Mouse (Mus musculus) liver, postnatal 0 days (tissue): ENCODE data around the gene Sel1l. TPM values are rescaled to one million over a fixed set of nuclear protein-coding genes. Genes with fewer than 3 reads are reported as not detected.

Experiments used
- ATAC-seq: fragments of 200-750 bp; cut with Nextera tagmentation; 2 replicates; pipeline ENCODE4 v1.8.0; 2017; ENCODE audit warnings: mild to moderate bottlenecking, moderate library complexity
- DNase-seq: peaks from one replicate; pipeline ENCODE4 v3.0.0-alpha.2; 2016
- H3K27ac ChIP-seq: fragments of 300-500 bp; sonication (generic); 2 replicates; pipeline ENCODE4 v1.5.1; 2014; ENCODE audit warnings: antibody characterized with exemption, moderate library complexity, mild to moderate bottlenecking, low read depth
- H3K27me3 ChIP-seq: fragments of 300-500 bp; sonication (generic); 2 replicates; pipeline ENCODE4 v1.6.1; 2014; ENCODE audit warnings: low read length, control low read depth, mixed read lengths; ENCODE audit not compliant: insufficient read depth
- H3K36me3 ChIP-seq: fragments of 300-500 bp; sonication (generic); replicated peaks from 2 replicates; pipeline ENCODE4 v1.6.1; 2014; ENCODE audit warnings: mild to moderate bottlenecking, control low read depth, low read length, moderate library complexity, mixed read lengths; ENCODE audit not compliant: insufficient read depth
- H3K4me1 ChIP-seq: fragments of 300-500 bp; sonication (generic); 2 replicates; pipeline ENCODE4 v1.6.1; 2014; ENCODE audit warnings: antibody characterized with exemption, mild to moderate bottlenecking, control low read depth; ENCODE audit not compliant: insufficient read depth
- H3K4me2 ChIP-seq: fragments of 300-500 bp; sonication (generic); 2 replicates; pipeline ENCODE4 v1.6.1; 2014; ENCODE audit warnings: low read depth, mild to moderate bottlenecking, low read length, moderate library complexity, mixed read lengths
- H3K4me3 ChIP-seq: fragments of 300-500 bp; sonication (generic); 2 replicates; pipeline ENCODE4 v1.5.1; 2014; ENCODE audit warnings: low read depth, low read length
- H3K9ac ChIP-seq: fragments of 300-500 bp; sonication (generic); replicated peaks from 2 replicates; pipeline ENCODE4 v1.6.1; 2014; ENCODE audit warnings: mild to moderate bottlenecking, moderate library complexity
- H3K9me3 ChIP-seq: fragments of 300-500 bp; sonication (generic); 2 replicates; pipeline ENCODE4 v1.6.1; 2016; ENCODE audit warnings: mild to moderate bottlenecking, control low read depth, low read length, mixed read lengths
- CTCF ChIP-seq: sonication (generic); IDR thresholded peaks from 2 replicates; pipeline ENCODE4 v1.5.1; 2016; ENCODE audit warnings: antibody characterized with exemption, low read depth
- EP300 ChIP-seq: IDR thresholded peaks from 2 replicates; pipeline ENCODE4 v1.6.1; 2016; ENCODE audit warnings: antibody characterized with exemption, low read depth, mild to moderate bottlenecking
- WGBS: fragments of 180-500 bp; shearing (Covaris S2); extraction: QIAGEN DNeasy Blood & Tissue Kit; methylation state at CpG from one replicate; pipeline ENCODE4 v1.1.7; 2014; ENCODE audit not compliant: insufficient replicate concordance; 5-methylcytosine and 5-hydroxymethylcytosine counted together
- polyA plus RNA-seq: library from polyadenylated mRNA; unstranded; fragments of >200 nt; fragmentation: Nextera tagmentation; extraction: Ambion mirVana; gene quantifications from 2 replicates; pipeline ENCODE4 v1.2.1, GENCODE M21; 2015

Gene Sel1l
- polyA plus RNA-seq, 1 experiment from 2014 or later = 75.7 TPM

DNA sequence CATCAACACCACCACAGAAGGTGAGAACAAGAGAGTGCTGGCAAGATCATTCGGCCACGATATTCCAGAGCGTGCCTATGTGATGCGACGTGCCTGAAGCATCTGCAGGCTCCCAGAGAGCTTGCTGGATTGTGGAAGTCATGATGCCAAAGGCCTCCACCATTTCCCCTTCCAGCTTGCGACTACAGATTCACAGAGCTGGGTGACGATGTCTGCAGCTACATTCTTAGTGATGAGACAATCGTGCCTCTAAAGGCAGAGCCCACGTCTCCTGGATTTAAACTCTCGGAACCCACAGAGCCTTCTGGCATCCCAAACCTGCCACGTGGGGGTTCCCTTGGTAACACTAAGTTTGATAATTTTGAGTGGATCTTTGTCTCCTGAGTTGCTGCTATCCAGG, 21.7 kb upstream of the Sel1l start:
- DNase-seq (no peak), ATAC-seq (no peak)
- H3K4me3 ChIP-seq = no peak overlapping the region
- H3K36me3 ChIP-seq = no peaks in the 10 kb centered on the region
- H3K4me2 ChIP-seq = no peak overlapping the region
- no peaks in the 10 kb centered on the region for H3K9me3 ChIP-seq
- TF ChIP-seq EP300 (no peak), CTCF (no peak)
- no peak overlapping the region for H3K27ac ChIP-seq
- no peak overlapping the region for H3K9ac ChIP-seq
- H3K4me1 ChIP-seq = no peaks in the 10 kb centered on the region
- 83% methylated on average over 11 of the region's 11 CpGs for WGBS
- no peaks in the 10 kb centered on the region for H3K27me3 ChIP-seq

DNA sequence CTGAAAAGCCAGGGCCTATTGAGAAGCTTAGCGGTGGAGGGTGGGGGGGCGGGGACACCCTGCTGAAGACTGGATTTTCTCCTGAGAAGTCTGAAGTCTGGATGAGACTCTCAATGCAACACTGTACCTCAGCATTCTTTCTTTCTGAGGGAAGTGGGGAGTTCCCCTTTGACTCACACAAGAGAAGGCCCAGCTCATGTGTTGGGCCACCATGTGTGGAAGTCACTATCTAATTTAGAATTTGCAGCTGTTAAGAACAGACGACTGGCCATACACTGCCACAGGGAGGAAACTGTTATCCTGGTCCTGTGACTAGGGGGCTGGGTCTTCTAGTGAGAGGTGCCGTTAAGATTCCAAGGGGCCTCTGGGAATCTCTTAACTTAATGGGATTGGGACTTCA, 20.4 kb upstream of the Sel1l start:
- Histone ChIP-seq H3K4me3 (no peak overlapping the region), H3K9ac (no peak overlapping the region), H3K4me1 (no peaks in the 10 kb centered on the region), H3K9me3 (no peaks in the 10 kb centered on the region), H3K36me3 (no peaks in the 10 kb centered on the region), H3K27ac (no peak overlapping the region), H3K4me2 (no peak overlapping the region), H3K27me3 (no peaks in the 10 kb centered on the region)
- no peak for ATAC-seq
- 78% methylated on average over 4 of the region's 4 CpGs for WGBS
- TF ChIP-seq CTCF (no peak), EP300 (no peak)
- DNase-seq = no peak

DNA sequence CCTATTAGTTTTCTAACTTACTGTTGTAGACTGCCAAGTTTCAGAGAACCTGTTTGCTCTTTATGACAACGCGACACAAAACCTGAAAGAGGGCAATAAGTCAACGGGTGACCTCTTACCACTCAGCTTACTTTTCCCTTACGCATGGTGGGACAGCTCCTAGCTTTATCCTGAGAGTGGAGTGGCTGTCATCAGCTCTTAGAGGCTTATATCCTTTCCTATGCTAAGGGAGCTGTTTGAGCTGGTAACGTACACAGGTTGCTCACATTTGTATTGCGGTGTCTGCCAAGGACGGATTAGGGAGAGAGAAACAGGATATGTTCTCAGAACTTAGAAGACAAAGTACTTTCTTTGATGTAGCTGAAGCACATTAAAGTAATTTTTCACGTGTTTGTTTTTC, 5.4 kb upstream of the Sel1l start:
- H3K27ac ChIP-seq = peak overlapping the region; percentile 17; the same call in 1 of the 2 replicates
- ATAC-seq (peak; percentile 51), DNase-seq (no peak)
- H3K36me3 ChIP-seq = no peaks in the 10 kb centered on the region
- H3K4me2 ChIP-seq = no peak overlapping the region
- WGBS = 61% methylated on average over 8 of the region's 8 CpGs
- no peaks in the 10 kb centered on the region for H3K9me3 ChIP-seq
- TF ChIP-seq EP300 (no peak), CTCF (no peak)
- H3K4me3 ChIP-seq = no peak overlapping the region
- H3K4me1 ChIP-seq = peaks cover 8% of the 10 kb centered on the region; the same call in 1 of the 2 replicates
- no peaks in the 10 kb centered on the region for H3K27me3 ChIP-seq
- no peak overlapping the region for H3K9ac ChIP-seq

DNA sequence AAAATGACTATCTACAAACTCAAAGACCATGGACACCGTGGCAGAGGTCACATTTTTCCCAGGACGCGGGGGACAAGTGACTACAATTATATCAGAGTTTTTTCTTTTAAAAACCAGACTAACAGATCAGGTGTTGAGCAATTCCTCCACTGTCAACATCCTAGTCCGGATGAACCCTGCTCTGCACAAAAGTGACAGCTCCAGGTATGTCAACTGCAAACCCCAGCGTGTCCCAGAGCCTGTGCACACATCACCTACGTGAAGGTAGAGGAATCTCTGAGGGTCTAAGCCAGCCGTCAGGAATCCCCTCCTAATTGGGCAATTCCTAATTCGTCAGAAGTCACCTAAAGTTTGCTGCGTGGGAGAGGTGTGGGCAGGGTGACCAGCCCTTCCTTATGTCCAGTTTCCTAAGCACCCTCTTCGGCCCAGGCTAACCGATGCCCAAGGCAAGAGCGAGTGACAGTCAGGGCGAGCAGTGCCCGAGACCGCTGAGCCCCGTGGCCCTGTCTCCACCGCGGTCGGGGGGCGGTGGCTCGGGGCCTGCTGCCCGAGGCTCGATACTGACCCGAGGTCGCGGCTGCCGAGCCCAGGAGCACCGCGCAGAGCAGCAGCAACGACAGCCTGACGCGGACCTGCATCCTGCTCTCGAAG, 438 bp downstream of the Sel1l start:
- H3K27ac ChIP-seq = peak overlapping the region; percentile 95
- H3K4me1 ChIP-seq = peaks cover 22% of the 10 kb centered on the region
- H3K4me3 ChIP-seq = peak overlapping the region; percentile 91
- peak; percentile 50 for ATAC-seq
- DNase-seq = peak; percentile 56
- H3K9me3 ChIP-seq = no peaks in the 10 kb centered on the region
- H3K36me3 ChIP-seq = no peaks in the 10 kb centered on the region
- TF ChIP-seq CTCF (no peak), EP300 (no peak; the same call in 1 of the 2 replicates)
- H3K9ac ChIP-seq = peak overlapping the region; percentile 96
- 2% methylated on average over 33 of the region's 33 CpGs for WGBS
- no peaks in the 10 kb centered on the region for H3K27me3 ChIP-seq
- peak overlapping the region; percentile 92 for H3K4me2 ChIP-seq

DNA sequence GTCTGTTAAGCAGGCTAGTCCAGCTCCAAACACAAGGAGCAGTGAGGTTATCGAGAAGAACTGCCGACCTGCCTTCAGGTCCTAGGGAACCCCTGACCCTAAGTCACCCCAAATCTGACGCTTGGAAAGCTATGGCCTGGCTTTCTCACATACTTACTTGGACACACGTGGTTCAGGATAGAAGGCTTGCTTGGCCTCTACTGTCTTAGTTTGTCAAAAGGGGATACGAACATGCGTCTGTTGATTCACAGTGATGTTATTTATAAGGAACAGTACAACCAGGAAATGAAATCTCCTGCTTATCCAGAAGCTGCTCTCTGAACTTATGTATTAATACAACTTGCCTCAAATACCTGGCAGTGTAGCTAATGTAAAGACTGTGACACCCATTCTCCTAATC, 2.9 kb downstream of the Sel1l start:
- H3K4me1 ChIP-seq = peaks cover 20% of the 10 kb centered on the region
- no peak overlapping the region for H3K27ac ChIP-seq
- no peak overlapping the region for H3K4me3 ChIP-seq
- H3K36me3 ChIP-seq = peaks cover 15% of the 10 kb centered on the region
- DNase-seq (no peak), ATAC-seq (no peak)
- 0 out of 2 replicates have a peak overlapping the region, but pooled peaks have one; percentile 3 for H3K4me2 ChIP-seq
- H3K9me3 ChIP-seq = no peaks in the 10 kb centered on the region
- H3K27me3 ChIP-seq = no peaks in the 10 kb centered on the region
- 82% methylated on average over 6 of the region's 6 CpGs for WGBS
- no peak for TF ChIP-seq CTCF
- TF ChIP-seq EP300 = no peak
- H3K9ac ChIP-seq = no peak overlapping the region

DNA sequence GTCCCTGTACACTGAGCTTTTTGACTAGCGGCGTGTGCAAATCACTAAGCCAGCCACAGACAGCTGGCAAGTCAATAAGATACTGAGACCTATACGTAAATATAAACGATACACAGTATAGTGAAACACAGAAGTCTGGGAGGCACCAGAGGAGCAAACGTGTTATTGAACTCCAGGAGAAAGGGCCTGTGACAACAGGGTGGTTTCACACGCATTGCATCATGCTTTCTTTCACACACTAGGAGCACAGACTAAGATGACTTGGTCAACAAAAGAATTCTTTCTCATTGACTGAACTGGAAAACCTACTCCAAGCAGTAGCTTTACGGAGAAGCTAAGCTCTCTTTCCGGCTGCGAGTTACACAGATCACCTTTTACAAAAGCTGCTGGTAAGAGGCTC, 3.6 kb downstream of the Sel1l start:
- peak overlapping the region; percentile 36; the same call in 1 of the 2 replicates for H3K27ac ChIP-seq
- DNase-seq (no peak), ATAC-seq (no peak)
- H3K4me3 ChIP-seq = no peak overlapping the region
- H3K4me1 ChIP-seq = peaks cover 20% of the 10 kb centered on the region
- WGBS = 76% methylated on average over 9 of the region's 9 CpGs
- H3K27me3 ChIP-seq = no peaks in the 10 kb centered on the region
- H3K9ac ChIP-seq = no peak overlapping the region
- H3K4me2 ChIP-seq = peak overlapping the region; percentile 3; the same call in 1 of the 2 replicates
- H3K9me3 ChIP-seq = no peaks in the 10 kb centered on the region
- H3K36me3 ChIP-seq = peaks cover 21% of the 10 kb centered on the region
- TF ChIP-seq EP300 (no peak), CTCF (no peak)
